Comparison of ENCODE assay signal across 18 mouse cellular contexts in genomic region chr2:137063829-137064228, GRCm38 (mm10). TPM values are rescaled to one million over a fixed set of nuclear protein-coding genes. Genes with fewer than 3 reads are reported as not detected.
DNase-seq lines count a peak whose midpoint lies in the region; ATAC-seq and TF ChIP-seq lines count a peak whose summit lies in the region.
"Had no signal": no experiment of that assay in that cellular context is flagged by ENCODE, and none has a peak within 500 bp of the region (broad histone marks: within the 10 kb centered on the region; RNA-seq: fewer than 3 reads in every experiment).

No protein-coding gene starts in this region.

- no peak overlapping the region for H3K4me3 ChIP-seq in hindbrain, embryonic 10.5 days
- no peak overlapping the region for H3K4me3 ChIP-seq in hindbrain, postnatal 0 days (ENCODE audit: low read length)
- H3K4me3 ChIP-seq in midbrain, embryonic 11.5 days (ENCODE audit: low read depth, low read length), result no peak overlapping the region
- H3K4me3 ChIP-seq in midbrain, embryonic 16.5 days (ENCODE audit: low read depth, low read length), result no peak overlapping the region
- no peak overlapping the region for H3K4me3 ChIP-seq in embryonic fibroblast, embryonic 13.5 days (ENCODE audit: insufficient read depth, low read length)
- H3K4me3 ChIP-seq in intestine, embryonic 15.5 days (replicated peaks), result no peak overlapping the region
- H3K4me3 ChIP-seq: gastrocnemius, adult 2 months; heart, embryonic 12.5 days; hindbrain, embryonic 12.5 days had no signal

- no peak overlapping the region for H3K4me2 ChIP-seq in hindbrain, postnatal 0 days (ENCODE audit: low read depth, low read length)
- no peak overlapping the region for H3K4me2 ChIP-seq in midbrain, embryonic 11.5 days
- no peak overlapping the region for H3K4me2 ChIP-seq in midbrain, embryonic 16.5 days (ENCODE audit: low read length)
- H3K4me2 ChIP-seq in intestine, embryonic 15.5 days (replicated peaks), result no peak overlapping the region
- H3K4me2 ChIP-seq: heart, embryonic 12.5 days; hindbrain, embryonic 12.5 days had no signal

- H3K27me3 ChIP-seq in hindbrain, embryonic 10.5 days (ENCODE audit: insufficient read depth, poor library complexity, severe bottlenecking), result no peaks in the 10 kb centered on the region
- H3K27me3 ChIP-seq in hindbrain, postnatal 0 days (ENCODE audit: insufficient read depth, low read length), result no peaks in the 10 kb centered on the region
- no peaks in the 10 kb centered on the region for H3K27me3 ChIP-seq in midbrain, embryonic 11.5 days (ENCODE audit: control insufficient read depth, insufficient read depth, low read length)
- H3K27me3 ChIP-seq in midbrain, embryonic 16.5 days (ENCODE audit: control insufficient read depth, insufficient read depth, low read depth, low read length), result no peaks in the 10 kb centered on the region
- H3K27me3 ChIP-seq in intestine, embryonic 15.5 days (replicated peaks), result no peaks in the 10 kb centered on the region
- H3K27me3 ChIP-seq: CH12.LX; heart, embryonic 12.5 days; hindbrain, embryonic 12.5 days; Patski had no signal

- no peak overlapping the region for H3K9ac ChIP-seq in hindbrain, postnatal 0 days (replicated peaks; ENCODE audit: low read length)
- H3K9ac ChIP-seq in midbrain, embryonic 11.5 days (ENCODE audit: low read length), result no peak overlapping the region
- H3K9ac ChIP-seq in midbrain, embryonic 16.5 days (ENCODE audit: low read depth, low read length), result no peak overlapping the region
- no peak overlapping the region for H3K9ac ChIP-seq in intestine, embryonic 15.5 days
- H3K9ac ChIP-seq: heart, embryonic 12.5 days; hindbrain, embryonic 12.5 days had no signal

- no peak for ATAC-seq in hindbrain, postnatal 0 days
- peak; percentile 60 for ATAC-seq in midbrain, embryonic 11.5 days (ENCODE audit: low FRiP score)
- no peak for ATAC-seq in midbrain, embryonic 16.5 days
- ATAC-seq in intestine, embryonic 15.5 days, result no peak
- ATAC-seq: activated CD4-positive, CD25-positive, alpha-beta regulatory T cell, adult 4 months; forebrain, embryonic 14.5 days had no signal

- DNase-seq in hindbrain, embryonic 10.5 days (ENCODE audit: low spot score), result no peak
- DNase-seq in hindbrain, postnatal 0 days (ENCODE audit: low spot score), result no peak
- DNase-seq in midbrain, embryonic 11.5 days (ENCODE audit: low spot score, missing footprints), result no peak
- DNase-seq: adrenal gland, postnatal 14 days; cerebellum, adult 18-20 months; cerebellum, adult 9-11 months; cerebellum, postnatal 36 days; gastrocnemius, adult 2 months; gastrocnemius, postnatal 25 days had no signal

- no peak for TF ChIP-seq POLR2A in embryonic fibroblast, embryonic 13.5 days (IDR thresholded peaks at IDR 0.05; ENCODE audit: low read depth, low read length)

- H3K36me3 ChIP-seq in hindbrain, embryonic 10.5 days, result peaks cover 17% of the 10 kb centered on the region
- no peaks in the 10 kb centered on the region for H3K36me3 ChIP-seq in hindbrain, postnatal 0 days (ENCODE audit: insufficient read depth, low read length)
- H3K36me3 ChIP-seq in midbrain, embryonic 11.5 days (ENCODE audit: control insufficient read depth, insufficient read depth, low read length), result no peaks in the 10 kb centered on the region
- no peaks in the 10 kb centered on the region for H3K36me3 ChIP-seq in midbrain, embryonic 16.5 days (ENCODE audit: control insufficient read depth, insufficient read depth, low read length)
- H3K36me3 ChIP-seq in intestine, embryonic 15.5 days, result no peaks in the 10 kb centered on the region
- H3K36me3 ChIP-seq: heart, embryonic 12.5 days; hindbrain, embryonic 12.5 days had no signal

- H3K4me1 ChIP-seq in hindbrain, embryonic 10.5 days (replicated peaks), result peaks cover 44% of the 10 kb centered on the region
- no peaks in the 10 kb centered on the region for H3K4me1 ChIP-seq in hindbrain, postnatal 0 days (ENCODE audit: insufficient read depth, low read length)
- peaks cover 17% of the 10 kb centered on the region for H3K4me1 ChIP-seq in midbrain, embryonic 11.5 days (ENCODE audit: control insufficient read depth, insufficient read depth, low read length)
- H3K4me1 ChIP-seq in midbrain, embryonic 16.5 days (ENCODE audit: control insufficient read depth, insufficient read depth, low read length), result no peaks in the 10 kb centered on the region
- peaks cover 23% of the 10 kb centered on the region for H3K4me1 ChIP-seq in embryonic fibroblast, embryonic 13.5 days (ENCODE audit: control insufficient read depth, insufficient read depth, low read length)
- 0 out of 2 replicates have a peak, but pooled peaks cover 3% of the 10 kb centered on the region for H3K4me1 ChIP-seq in intestine, embryonic 15.5 days (replicated peaks)

- 71% methylated on average over 1 of the region's 1 CpGs for WGBS in hindbrain, embryonic 10.5 days
- WGBS in hindbrain, postnatal 0 days, result 80% methylated on average over 1 of the region's 1 CpGs
- 53% methylated on average over 1 of the region's 1 CpGs for WGBS in midbrain, embryonic 11.5 days
- 48% methylated on average over 1 of the region's 1 CpGs for WGBS in midbrain, embryonic 16.5 days
- WGBS in intestine, embryonic 15.5 days, result 88% methylated on average over 1 of the region's 1 CpGs

- H3K27ac ChIP-seq in hindbrain, embryonic 10.5 days, result peak overlapping the region; percentile 56
- H3K27ac ChIP-seq in hindbrain, postnatal 0 days, result no peak overlapping the region
- H3K27ac ChIP-seq in midbrain, embryonic 11.5 days (ENCODE audit: low read depth, low read length), result no peak overlapping the region
- no peak overlapping the region for H3K27ac ChIP-seq in midbrain, embryonic 16.5 days (ENCODE audit: low read length)
- peak overlapping the region; percentile 15; the same call in 1 of the 2 replicates for H3K27ac ChIP-seq in embryonic fibroblast, embryonic 13.5 days (ENCODE audit: insufficient read depth, low read length)
- no peak overlapping the region for H3K27ac ChIP-seq in intestine, embryonic 15.5 days
- H3K27ac ChIP-seq: gastrocnemius, adult 2 months; hindbrain, embryonic 12.5 days had no signal

- no peak for TF ChIP-seq CTCF in hindbrain, postnatal 0 days (IDR thresholded peaks at IDR 0.05; ENCODE audit: low read depth)
- no peak for TF ChIP-seq CTCF in embryonic fibroblast, embryonic 13.5 days (IDR thresholded peaks at IDR 0.05; ENCODE audit: borderline replicate concordance, insufficient read depth, low read length)

- no peaks in the 10 kb centered on the region for H3K9me3 ChIP-seq in hindbrain, embryonic 10.5 days
- no peaks in the 10 kb centered on the region for H3K9me3 ChIP-seq in hindbrain, postnatal 0 days (ENCODE audit: low read length)
- H3K9me3 ChIP-seq in midbrain, embryonic 11.5 days (ENCODE audit: control insufficient read depth, low read length), result no peaks in the 10 kb centered on the region
- H3K9me3 ChIP-seq in midbrain, embryonic 16.5 days (replicated peaks; ENCODE audit: control insufficient read depth, low read length, poor library complexity, severe bottlenecking), result no peaks in the 10 kb centered on the region
- no peaks in the 10 kb centered on the region for H3K9me3 ChIP-seq in intestine, embryonic 15.5 days
- H3K9me3 ChIP-seq: heart, embryonic 12.5 days; hindbrain, embryonic 12.5 days had no signal

RNA-seq across cellular contexts. Expression of gene Jag1, which starts 52.6 kb away (rescaled TPM):
- polyA plus RNA-seq in hindbrain, embryonic 10.5 days (2016; fragmentation: Nextera tagmentation; extraction: Ambion mirVana), result 21.2 and 30.5 TPM in 2 replicates
- 8.5 and 8.7 TPM in 2 replicates for total RNA-seq in hindbrain, postnatal 0 days (2014; rRNA removed)
- 4.9 and 5.5 TPM in 2 replicates for polyA plus RNA-seq in hindbrain, postnatal 0 days (2015; fragmentation: Nextera tagmentation; extraction: Ambion mirVana)
- 35.4 TPM in 2 replicates for polyA plus RNA-seq in midbrain, embryonic 11.5 days (2014; fragmentation: Nextera tagmentation; extraction: Ambion mirVana)
- 8.6 and 10.1 TPM in 2 replicates for polyA plus RNA-seq in midbrain, embryonic 16.5 days (2015; fragmentation: Nextera tagmentation; extraction: Ambion mirVana)
- polyA plus RNA-seq in embryonic fibroblast, embryonic 13.5 days (2011; ENCODE audit: insufficient read length, low read depth, missing spikeins), result 48.2 and 67.6 TPM in 2 replicates
- 15.8 and 18.3 TPM in 2 replicates for polyA plus RNA-seq in intestine, embryonic 15.5 days (2015; fragmentation: Nextera tagmentation; extraction: Ambion mirVana)
- total RNA-seq: CH12.LX had no signal

Comparison
In these comparisons a context has a peak if more than half of its experiments do, and no peak if none do; other contexts are left out.
1. H3K27ac ChIP-seq: peak in hindbrain, embryonic 10.5 days (single experiment) and embryonic fibroblast, embryonic 13.5 days (single experiment); none in hindbrain, postnatal 0 days (single experiment), midbrain, embryonic 11.5 days (single experiment), midbrain, embryonic 16.5 days (single experiment) and intestine, embryonic 15.5 days (single experiment).